Mouse (Mus musculus) ES-Bruce4 (cell line): ENCODE measurements around the gene Anpep.

Experiments
- CTCF ChIP-seq: IDR thresholded peaks from one replicate; pipeline ENCODE4 v1.8.1; 2011; ENCODE audit warnings: low read depth, low read length
- EP300 ChIP-seq: IDR thresholded peaks from 2 replicates; pipeline ENCODE4 v1.6.1; 2011; ENCODE audit warnings: low read depth, low read length; ENCODE audit not compliant: insufficient read depth
- POLR2A ChIP-seq: IDR thresholded peaks from one replicate; pipeline ENCODE4 v1.8.1; 2011; ENCODE audit warnings: low read length; ENCODE audit not compliant: insufficient read depth

DNA sequence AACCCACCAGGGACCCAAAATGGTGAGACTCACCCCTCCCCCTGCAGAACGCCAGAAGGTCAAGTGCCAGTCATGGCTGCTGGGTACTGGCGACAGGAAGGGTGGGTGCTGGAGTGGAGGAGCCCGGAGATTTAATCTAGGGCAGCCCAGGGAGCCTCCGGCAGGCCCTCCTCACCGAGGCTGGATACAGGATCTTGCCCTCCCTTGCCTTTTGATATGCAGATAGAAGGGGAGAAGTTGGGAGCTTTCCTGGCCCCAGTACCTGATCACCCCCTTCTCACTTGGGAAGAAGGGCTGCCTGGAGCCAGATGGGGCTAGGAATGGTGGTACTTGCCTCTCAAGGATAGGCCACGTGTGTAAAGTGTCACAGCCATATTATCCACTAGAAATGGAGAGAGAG is 42.5 kb downstream of the Anpep start:
- no peak for TF ChIP-seq CTCF
- no peak for TF ChIP-seq EP300
- TF ChIP-seq POLR2A: no peak
